Mouse (Mus musculus): ENCODE data around the gene Pet117.

DNA sequence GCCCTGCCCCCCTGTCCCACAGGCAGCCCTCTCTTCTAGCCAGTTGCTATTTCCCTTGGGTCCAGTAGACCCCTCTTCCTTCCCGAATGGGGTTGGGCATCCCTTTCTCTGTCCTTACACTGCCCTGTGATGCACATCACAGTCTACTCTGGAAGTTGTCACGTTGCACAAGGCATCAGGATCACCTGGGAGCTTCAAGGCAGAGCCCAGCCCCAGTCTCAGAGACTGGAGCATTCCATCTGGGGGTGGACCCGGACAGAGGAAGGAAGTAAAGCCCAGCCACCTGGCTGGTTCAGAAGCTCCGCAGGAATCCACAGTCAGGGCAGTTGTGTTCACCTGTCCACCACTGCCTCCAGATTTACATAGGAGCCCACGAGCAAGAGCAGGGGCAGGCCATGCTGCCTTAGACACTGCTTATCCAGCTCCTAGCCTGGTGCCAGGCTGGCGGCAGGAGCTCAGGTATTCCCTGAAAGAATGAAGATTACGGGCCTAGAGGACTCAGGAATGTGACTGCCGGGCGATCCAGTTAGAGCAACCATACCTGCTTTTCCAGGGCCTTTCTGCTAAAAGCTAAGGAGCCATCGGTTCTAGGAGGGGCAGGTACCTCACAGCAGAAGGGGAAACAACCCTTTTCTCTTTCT is 6.4 kb downstream of the Pet117 start:
- TF ChIP-seq CTCF (IDR thresholded peaks at IDR 0.05; ENCODE audit: low read depth) = no peak
- TF ChIP-seq EP300 (optimal IDR thresholded peaks at IDR 0.05) = no peak

Data from stomach, postnatal 0 days (tissue).